Mouse (Mus musculus): ENCODE results near the gene Arhgap21.

The Arhgap21 gene

DNA sequence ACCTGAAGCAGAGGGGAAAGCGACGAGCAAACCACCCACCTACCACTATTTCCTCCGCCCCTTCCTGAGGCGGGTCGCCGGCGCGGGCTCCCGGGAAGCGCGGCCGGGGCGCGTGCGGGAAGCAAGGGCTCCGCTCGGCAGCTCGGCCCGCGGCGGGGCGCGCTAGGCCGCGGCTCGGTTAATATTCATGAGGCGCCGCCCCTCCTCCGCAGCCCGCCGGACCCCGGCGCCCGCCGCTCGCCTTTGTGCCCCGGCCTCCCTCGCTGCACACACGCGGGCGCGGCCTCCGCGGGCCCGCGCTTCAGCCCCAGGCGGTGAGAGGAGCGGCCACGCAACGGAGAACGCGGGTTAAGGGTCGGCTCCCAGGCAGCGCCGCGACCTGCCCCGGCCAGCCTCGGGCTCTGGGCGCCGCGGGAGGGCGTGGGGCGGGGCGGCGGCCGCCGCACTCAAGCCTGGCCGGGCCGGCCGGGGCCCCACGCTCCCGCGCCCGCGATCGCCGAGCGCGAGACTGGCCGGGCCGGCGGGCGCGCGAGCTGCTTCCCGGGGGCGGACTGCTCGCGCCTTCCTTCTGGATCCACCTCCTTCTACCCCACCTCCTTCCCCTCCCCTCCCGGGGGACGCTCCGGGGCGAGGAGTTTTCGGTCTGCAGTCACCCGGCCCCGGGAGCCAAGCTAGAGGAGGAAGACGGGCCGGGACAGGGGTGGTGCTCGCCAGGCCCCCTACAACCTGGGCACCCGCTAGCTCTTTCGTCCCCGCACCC is at the start of gene Arhgap21:
Gene Arhgap21, minus strand, starts transcription at position 441 of the 760 bp plus-strand sequence.
- DNase-seq (ENCODE audit: low read depth in 2 of 2, low spot score in 2 of 2) = peak; percentile 5 to 6

DNA sequence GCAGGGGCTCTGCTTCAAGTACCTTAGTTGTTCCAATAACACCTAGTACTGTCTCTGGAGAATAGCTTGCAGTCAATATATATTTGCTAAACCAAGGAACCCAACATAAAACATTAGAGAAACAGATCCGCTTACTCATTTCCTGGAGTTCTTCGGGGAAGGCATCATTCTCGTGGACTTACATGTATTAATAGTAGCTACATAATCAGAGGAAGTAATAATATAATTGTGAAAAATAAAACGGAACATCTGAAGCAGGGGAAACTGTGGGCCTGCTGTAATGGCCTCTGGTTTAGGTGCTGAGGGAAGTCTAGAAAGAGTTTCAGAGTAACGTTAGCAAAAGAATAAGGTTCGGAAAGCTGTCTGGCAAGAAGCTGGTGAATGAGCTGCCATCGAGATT is 47.9 kb upstream of the Arhgap21 start:
- no peak for DNase-seq (ENCODE audit: low read depth in 2 of 2, low spot score in 2 of 2)

DNA sequence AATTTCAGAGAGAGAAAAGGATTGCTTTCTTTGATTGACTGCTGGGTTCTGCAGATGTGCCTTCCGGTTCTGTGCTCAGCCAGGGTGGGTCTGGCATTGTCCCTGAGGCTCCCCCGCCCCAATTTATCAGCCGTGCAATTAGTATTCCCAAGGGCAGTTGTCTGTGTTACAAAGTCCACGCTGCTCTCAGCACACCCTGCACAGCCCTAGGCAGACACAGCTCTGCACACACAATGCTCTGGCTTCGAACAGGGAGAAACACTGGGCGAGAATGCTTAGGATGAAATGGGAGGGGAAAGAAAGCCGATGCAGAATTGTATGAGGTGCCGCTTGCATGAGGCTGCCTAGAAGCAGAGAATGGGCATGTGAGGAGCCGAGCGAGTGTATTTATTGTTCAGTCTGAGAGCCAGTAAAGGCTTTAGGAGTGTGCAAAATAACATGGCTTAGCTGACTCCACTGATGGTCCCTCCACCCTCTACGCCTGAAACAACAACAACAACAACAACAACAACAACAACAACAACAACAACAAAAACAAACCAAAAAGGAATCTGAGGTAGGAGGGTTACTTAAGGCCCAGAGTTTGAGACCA is 42.2 kb upstream of the Arhgap21 start:
- no peak for DNase-seq (ENCODE audit: low read depth in 2 of 2, low spot score in 2 of 2)

DNA sequence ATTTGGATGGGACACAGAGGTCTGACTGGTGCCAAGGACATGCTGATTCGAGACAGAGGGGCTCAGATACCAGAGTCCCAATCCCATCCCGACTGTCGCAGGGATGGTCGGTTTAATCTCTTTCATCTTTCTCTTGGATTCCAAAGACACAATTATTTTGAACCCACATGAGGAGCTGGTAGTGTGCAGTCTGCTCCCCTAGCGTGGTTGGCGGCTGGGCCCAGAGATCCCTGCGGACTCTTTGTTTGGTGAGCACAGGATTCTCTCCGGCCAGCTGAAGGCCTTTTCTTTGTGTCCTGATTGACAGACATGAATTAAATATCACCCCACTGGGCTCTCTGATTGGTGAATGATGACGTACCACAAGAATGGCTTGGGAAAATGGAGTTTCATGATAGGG is 41.5 kb upstream of the Arhgap21 start:
- no peak for DNase-seq (ENCODE audit: low read depth in 2 of 2, low spot score in 2 of 2)

DNA sequence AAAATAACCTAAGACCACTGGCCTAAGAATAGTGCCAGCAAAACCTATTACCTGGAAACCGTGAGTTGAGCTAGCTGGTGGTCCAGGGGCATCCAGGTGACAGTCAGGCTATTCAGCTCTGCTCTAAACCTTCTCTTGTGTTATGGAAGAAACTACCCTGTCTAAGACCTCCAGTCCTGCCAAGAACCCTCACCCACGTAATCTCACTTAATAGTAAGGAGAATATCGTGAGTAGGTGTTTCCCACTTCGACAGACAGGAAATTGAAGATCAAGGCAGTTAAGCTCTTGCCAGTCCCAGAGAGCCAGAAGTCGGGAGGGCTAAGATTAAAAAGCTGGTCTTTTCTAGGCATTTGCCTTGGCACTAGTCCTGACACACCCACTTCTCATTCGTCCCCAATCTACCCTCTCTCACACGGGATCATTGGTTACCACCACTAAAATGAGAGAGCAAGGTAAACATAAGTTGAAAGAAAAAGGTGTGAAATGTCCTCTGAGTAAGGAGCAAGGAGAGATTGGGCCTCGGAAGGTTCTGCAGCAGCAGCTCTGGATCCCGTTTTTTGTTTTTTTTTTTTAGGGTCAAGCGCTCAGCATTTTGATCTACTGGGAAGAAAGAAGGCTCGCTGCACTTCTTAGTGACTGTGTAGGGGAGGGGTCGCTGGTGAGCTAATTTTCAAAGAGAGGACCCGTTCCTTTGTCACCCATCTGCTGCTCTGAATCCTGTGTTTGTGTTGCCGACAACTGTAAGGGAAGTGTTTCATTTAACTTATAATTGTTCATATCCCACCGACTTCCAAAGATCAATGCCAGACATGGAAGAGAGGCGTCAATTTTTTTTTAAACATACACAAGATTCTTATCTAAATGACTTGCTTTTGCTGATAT is 40.8 kb upstream of the Arhgap21 start:
- DNase-seq (ENCODE audit: low read depth in 2 of 2, low spot score in 2 of 2) = no peak

DNA sequence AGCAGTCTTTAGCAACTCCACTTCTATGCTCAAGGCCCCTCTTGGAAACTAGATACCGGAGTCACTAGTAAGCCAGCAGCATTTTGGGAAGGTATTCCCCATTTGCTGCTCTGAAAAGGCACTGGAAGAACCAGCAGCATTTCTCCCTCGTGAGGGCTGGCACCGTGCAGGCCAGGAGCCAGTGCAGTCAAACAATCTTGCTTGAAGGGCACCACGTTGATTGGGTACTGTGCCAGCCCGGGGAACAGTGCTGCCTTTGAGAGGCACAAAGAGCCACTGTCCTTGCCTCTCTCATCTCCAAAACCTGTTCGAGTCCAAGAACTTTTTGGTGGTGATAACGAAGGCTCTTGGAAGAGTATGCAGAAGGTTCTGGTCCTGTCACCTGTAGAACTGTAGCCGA is 33.9 kb upstream of the Arhgap21 start:
- no peak for DNase-seq (ENCODE audit: low read depth in 2 of 2, low spot score in 2 of 2)

DNA sequence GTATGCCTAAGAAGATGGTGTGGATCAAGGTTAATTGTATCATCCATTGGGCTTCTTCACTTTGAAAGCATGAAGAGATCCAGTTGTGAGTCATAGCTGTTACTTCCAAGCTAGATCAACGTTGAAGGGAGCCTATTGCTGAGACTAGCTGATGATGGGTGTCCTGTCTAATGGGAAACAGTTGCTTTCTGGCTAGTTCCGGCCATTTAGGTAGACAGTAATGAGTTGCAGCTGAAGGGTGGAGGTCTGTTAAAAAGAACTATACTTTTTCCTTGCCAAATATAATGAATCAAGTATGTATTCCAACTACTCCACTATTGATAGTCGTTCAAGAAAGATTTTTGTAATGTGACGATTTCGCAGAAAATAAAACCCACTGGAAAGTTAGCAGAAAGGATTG is 32.5 kb upstream of the Arhgap21 start:
- no peak for DNase-seq (ENCODE audit: low read depth in 2 of 2, low spot score in 2 of 2)

DNA sequence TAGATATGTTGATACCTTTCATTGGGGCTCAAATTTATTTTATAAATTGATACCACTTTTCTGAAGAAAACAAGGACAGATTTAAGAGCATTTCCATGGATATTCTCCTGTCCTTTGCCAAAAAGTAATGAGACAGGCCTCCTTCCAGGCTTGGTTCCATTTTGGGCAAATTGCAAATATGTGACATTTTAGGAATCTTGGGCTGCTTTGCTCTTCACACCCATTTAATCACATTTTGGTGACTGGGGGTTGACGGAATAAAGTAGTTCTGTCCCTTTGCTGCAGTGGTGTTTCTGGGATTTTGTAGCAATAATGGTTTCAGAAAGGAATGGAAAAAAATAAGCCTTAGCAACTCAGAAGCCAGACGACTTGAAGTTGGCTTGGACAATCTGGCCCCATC is 26.9 kb upstream of the Arhgap21 start:
- DNase-seq (ENCODE audit: low read depth in 2 of 2, low spot score in 2 of 2) = no peak

DNA sequence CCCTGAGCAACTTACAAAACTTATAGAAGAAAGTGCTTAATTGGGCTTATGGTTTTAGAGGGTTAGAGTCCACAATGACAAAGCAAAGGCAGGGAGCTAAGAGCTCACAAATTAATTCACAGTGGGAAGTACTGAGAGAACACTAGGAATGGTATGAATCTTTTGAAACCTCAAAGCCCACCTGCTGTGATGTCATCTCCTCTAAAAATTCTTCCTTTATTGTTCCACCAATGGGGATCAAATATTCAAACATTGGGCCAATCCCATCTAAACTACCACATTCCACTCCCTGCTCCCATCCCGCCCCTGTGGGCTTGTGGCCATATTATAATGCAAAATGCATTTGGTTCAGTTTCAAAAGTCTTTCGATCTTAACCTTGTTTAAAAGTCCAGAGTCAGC is 22.8 kb upstream of the Arhgap21 start:
- DNase-seq (ENCODE audit: low read depth in 2 of 2, low spot score in 2 of 2) = no peak

DNA sequence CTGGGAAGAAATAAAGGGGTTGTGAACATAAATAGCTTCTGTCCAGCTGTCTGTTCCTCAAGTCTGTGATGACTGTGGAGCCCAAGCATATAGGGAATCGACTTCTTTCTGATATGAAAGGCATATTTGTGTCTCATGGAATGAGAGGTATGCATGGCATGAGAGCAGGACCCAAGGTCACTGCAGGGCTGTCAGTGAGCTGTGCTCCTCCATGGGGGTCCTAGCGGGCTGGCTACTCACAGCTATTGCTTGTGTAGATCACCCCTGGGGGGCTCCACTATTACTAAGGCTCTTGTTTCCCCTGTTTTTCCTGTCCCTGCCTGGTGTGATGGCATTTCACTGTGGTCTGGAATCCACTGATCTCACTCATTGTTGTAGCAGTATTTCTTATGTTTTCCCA is 22.2 kb upstream of the Arhgap21 start:
- no peak for DNase-seq (ENCODE audit: low read depth in 2 of 2, low spot score in 2 of 2)

DNA sequence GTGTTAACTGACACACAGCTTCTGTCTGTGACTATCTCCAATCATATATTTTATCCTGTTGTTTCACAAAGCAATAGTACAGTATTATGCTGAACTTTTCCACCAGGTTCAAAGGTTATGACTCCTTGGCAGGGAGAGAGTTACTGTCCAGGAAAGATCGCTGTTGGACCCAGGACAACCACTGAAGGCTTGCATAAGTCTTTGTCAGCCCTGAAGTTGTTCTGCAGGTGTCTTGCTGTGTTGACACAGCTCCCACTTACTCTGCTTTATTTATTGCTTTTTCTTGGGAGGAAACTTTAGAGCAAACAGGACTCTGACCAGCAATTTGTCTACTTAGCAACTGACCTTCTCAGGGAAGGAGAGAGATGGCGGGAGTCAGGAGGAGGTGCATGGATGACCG is 21.4 kb upstream of the Arhgap21 start:
- no peak for DNase-seq (ENCODE audit: low read depth in 2 of 2, low spot score in 2 of 2)

DNA sequence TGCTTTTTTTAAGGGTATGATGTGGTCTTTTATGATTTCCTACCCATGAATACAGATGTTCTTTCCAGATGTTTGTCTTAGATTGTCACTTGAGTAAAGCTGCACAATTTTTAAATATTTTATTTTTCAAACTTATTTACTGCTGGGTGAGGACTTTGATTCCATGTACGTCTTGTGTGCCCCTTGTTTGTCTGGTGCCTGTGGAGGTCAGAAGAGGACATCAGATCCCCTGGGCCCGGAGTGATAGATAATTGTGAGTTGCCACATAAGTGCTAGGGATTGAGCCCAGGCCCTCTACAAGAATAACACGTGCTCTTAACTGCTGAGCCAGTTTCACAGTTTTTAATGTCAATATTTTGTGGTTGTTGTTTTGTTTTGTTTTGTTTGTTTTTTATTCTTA is 19.1 kb upstream of the Arhgap21 start:
- DNase-seq (ENCODE audit: low read depth in 2 of 2, low spot score in 2 of 2) = no peak

DNA sequence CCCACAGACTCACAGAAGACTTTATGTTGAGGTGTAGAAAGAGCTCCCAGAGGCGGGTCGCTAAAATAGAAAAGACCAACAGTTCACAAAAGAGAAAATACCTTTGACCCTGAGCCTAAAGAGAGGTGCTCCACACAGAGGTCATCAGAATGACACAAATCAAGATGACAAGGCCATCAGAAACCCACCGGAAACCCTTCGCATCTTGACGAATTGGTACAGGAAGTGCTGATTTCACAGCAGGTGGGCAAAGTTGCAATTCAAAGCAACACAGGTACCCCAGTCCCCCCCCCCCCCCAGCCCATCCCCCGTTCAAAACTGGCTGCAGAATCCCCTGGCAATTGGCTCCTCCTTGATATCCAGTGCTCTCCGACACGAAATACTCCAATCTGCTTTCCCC is 10.0 kb upstream of the Arhgap21 start:
- DNase-seq (ENCODE audit: low read depth in 2 of 2, low spot score in 2 of 2) = no peak

DNA sequence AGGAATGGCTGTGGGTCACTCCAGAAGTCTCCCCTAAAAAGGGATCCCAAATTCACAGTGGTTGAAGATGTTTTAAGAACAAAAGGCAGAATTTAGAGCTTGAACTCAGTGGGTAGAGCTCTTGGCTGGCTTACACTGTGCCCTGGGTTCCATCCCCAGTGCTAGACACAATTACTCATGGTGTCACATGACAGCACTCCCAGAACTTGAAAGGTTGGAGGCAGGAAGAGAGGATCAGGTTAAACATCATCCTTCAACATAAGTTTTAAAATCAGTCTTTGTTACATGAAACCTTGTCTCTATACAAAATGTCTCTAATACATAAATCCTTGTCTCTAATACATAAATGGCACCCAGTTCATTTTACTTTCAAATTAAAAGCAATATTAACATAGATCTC is 8.4 kb upstream of the Arhgap21 start:
- DNase-seq (ENCODE audit: low read depth in 2 of 2, low spot score in 2 of 2) = no peak

DNA sequence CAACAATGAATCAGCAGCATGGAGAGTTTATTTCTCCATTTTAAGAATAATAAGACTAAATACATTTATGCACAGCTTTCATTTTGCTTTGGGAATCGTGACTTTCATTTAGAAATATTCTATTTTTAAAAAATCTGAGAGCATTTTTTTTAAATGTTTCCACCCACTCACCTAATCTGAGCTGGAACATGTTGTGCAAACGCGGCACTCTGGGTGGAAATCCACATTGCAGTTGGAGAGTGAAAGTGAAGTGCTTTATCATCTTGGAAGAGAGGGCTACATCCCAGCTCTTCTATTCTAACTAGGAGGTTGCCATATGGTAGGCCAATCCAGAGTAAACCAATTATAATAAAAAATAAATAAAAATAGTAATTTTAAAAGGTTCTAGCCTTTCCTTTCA is 4.8 kb upstream of the Arhgap21 start:
- no peak for DNase-seq (ENCODE audit: low read depth in 2 of 2, low spot score in 2 of 2)

DNA sequence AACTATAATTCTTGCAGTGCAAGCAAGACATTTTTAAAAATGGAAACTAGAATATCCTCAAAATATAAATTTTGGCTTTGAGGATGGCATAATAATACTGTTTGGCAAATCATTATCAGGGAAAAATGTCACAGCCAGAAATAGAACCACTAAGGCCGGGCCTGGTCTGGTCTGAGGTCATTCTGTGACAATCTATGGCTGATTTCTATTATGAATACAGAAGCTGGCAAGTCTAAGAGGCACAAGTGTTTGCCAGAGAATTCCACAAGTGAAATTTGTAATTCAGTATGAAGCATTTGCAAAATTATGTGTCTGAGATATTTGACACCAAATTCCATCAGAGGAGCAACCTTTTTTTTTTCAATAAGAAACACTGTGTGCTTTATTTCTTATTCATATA is 3.5 kb upstream of the Arhgap21 start:
- no peak for DNase-seq (ENCODE audit: low read depth in 2 of 2, low spot score in 2 of 2)

DNA sequence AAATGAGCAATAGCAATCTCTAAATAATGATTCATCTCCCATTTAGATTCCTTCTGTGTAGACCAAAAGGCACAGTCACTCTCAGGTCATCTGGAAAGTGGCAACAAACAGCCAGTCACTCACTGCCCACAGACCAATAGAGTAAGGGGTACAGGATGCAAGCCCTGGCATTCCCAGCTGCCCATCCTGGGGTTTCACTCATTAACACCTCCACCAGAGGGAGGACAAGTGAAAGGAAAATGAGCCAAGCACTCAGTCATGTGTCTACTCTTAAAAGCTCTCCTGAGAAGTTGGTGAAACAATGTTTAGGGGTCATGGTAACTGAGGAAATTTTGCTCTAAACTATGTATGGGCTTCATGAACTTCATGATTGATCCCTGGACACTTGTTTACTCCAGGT is 2.9 kb upstream of the Arhgap21 start:
- no peak for DNase-seq (ENCODE audit: low read depth in 2 of 2, low spot score in 2 of 2)

DNA sequence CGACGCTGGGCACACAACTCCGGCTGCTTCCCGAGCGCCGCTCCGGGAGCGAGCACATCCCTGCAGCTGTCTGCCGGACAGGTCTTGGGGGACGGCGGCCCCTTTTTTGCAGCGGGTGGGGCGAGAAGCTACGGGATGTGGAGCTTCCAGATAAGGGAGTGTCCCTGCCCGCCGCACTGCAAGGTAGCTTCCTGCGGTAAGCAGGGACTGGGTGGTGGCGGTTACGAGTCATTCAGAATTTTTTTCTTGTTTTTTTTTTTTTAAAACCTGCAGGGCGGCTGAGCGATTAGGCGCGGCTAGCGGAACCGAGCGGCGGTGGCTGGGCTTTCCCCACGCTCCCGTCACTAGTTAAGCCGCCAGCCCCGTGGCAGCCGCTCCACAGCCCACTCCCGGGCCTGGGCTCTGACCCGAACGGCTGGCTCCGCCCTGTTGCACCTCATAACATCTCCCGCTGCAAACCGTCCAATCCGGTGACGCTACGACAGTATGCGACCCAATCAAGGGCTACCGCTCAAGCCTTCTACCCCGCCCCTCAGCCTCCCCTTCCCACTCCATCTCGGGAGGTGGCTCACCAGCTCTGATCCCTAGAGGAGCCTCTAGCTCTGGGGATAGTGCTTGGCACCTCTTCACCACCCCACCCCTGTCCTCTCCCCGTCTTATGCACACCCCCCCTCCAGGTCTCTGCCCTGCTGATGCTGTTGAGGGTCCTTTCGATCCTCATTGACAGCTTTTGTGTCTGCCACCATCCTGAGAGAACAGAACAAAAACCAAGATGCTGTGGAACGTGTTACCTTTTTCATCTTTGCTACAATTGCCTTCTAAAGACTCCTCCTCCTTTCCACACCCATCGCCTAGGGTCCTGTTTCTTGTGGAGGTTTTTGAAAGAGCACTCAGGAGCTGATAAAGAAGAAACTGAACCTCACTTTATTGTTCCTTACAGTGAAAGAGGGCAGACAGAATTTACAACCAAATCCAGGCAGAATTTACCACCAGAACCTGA is 820 bp upstream of the Arhgap21 start:
- peak; percentile 53 to 60 for DNase-seq (ENCODE audit: low read depth in 2 of 2, low spot score in 2 of 2)

DNA sequence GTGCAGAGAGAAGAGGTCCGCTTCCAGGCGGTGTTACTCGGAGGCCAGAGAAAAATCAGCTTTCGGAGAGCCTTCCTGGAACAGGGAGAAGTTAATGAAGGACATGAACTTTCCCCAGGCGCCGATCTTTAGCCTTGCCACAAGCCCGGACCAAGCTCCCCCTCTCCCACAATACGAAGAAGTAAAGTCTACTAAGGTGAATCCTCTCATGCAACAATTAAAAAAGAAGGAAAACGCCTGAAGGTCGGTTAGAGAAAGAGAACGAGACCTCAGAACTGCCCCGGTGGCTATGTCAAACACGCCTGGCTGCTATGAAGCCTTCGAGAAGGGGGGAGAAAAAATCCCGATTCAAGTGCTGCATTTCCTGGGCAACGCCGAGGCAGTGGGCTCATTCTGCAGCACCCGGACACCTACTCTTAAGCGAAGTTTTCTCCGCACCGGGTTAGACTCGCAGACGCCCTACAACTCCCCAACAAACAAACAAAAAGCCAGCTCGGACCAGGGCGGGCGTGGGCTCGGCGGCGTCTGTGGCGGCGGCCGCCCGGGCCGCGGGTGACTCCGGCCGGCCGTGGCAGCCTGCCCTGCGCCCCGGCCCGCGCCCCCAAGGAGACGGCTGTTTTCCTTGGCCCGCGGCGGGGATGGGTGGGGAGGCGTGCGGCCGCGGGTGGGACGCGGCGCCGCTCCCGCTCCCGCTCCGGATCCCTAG is 882 bp downstream of the Arhgap21 start:
- peak in 1 of 2 experiments; percentile 9 for DNase-seq (ENCODE audit: low read depth in 2 of 2, low spot score in 2 of 2)

DNA sequence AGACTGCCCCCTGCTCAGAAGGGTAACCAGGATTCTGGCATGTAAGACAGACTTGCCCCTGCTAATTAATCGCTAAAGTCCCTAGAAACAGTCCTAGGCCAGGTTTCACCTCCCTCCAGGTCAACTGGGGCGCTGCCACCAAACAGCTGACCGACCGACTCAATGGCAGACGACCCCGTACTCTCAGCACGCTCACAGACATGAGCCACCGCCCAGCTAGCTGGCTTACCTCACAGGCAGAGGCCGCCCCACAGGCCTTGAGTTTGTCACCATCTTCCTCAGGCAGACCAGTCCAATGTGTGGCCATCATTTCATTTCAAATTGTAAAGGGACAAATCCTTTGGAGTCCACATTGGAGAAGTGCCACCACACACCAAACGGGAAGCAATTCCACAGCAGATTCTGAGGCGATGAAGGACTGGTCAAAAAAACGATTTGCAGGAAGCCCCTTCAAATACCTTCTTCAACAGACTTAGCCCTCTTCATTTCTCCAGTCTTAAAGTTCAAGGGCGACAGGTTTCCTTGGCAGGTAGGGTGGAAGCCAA is 1.5 kb downstream of the Arhgap21 start:
- DNase-seq (ENCODE audit: low read depth in 2 of 2, low spot score in 2 of 2) = no peak

Data from CD8-positive naive resting alpha-beta T cell, adult 2 months (primary cell).